Mouse (Mus musculus): ENCODE results near the gene Mfap5.
A peak's percentile ranks its signal among the peaks of the same experiment; 100 is the strongest.
"Not testable (repeated sequence)": the region's sequence is repeated elsewhere in the genome, so short reads cannot be mapped to it uniquely, and the experiment has no call there.

Gene Mfap5

DNA sequence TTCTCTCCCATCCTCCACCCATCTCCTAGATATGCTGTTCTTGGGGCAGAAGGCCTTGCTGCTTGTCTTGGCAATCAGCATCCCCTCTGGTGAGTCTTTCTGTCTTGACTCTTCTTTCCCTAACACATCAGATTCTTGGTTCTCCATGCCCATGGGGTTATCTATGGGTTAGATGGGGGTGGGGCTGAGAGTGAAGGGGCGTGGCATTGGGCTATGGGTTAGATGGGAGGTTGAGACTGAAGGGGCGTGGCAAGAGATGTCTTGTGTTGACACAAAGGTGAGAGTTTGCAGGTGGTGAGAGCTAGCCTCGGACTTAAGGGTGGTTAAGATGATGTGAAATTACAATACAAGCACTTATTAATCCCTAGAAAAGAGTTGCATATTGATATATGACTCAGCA is 8.7 kb downstream of the Mfap5 start:
- no peak for DNase-seq

DNA sequence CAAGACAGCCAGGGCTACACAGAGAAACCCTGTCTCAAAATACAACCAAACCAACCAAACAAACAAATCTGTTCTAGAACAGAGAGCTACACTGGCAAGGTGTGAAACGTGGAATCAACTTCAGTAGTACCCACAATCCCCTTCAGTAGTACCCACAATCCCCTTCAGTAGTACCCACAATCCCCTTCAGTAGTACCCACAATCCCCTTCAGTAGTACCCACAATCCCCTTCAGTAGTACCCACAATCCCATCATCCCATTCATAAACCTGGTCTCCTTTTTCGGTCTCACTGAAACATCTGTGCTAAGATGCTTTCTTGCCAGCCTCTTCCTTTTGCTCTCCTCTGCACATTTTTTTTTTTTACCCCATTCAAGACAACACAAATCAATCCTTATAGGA is 10.1 kb downstream of the Mfap5 start:
- DNase-seq, result not testable (repeated sequence)

DNA sequence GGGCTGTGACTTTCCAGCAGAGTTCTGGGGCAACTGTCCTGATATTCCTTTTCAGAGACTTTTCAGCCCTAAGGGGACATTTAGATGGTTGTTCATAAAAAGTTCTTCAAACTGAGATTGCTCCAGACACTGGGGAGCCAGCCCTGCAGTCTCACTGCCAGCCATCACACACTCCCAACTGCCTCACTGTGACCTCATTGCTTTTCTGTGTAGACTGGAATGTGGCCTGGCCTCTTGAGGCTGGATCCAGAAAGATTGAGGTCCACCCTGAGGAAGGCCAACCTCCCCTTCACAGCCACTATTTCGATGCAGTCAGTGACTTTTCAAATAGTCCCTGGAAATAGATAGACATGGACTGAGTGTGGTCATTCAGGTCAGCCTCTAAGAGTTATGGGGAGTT is 12.0 kb downstream of the Mfap5 start:
- no peak for DNase-seq

DNA sequence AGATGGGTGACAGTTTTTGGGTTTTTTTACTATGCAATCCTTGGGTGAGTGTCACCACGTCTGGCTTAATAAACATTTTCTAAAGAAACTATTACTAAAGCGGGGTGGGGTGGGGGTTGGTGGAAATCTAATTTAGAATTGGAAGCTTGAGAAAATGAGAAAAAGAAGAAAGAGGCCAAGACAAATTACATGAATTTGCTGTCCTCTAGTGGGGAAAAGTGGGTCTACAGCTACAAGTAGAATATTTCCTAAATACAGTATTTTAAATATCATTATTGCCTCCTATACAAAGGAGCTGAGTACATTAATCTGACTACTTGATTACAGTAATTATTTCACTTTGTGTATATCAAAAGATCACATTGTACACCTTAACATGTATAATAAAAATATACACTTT is 13.7 kb downstream of the Mfap5 start:
- no peak for DNase-seq

- no peak for DNase-seq
Measured at GRCm38 (mm10) chr6:122522595-122522994, 16.9 kb downstream of the Mfap5 start.

GRCm38 (mm10) chr6:122523289-122523688 is 17.6 kb downstream of the Mfap5 start:
- DNase-seq, result no peak

DNA sequence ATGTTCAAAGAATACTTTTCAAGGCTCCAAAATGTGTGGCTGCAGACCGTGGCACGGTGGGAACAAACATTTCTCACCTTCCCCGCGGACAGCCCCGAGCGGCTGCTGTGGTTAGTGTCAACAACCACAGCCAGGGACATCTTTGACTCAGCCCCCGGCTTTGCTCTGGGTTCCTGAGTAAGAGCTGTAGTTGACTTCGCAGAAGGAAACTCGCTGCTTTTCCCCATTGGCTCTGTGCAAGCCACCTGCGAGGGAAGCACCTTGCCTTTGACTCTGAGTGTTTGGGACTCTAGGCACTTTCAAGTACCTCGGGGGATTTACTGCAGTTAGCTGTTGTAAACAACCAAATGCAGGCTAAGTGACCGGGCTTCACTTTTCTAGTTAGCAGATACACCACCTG is 22.0 kb downstream of the Mfap5 start:
- DNase-seq, result peak; percentile 25 to 28

- DNase-seq, result no peak
Measured at GRCm38 (mm10) chr6:122528136-122528535, 22.5 kb downstream of the Mfap5 start.

DNA sequence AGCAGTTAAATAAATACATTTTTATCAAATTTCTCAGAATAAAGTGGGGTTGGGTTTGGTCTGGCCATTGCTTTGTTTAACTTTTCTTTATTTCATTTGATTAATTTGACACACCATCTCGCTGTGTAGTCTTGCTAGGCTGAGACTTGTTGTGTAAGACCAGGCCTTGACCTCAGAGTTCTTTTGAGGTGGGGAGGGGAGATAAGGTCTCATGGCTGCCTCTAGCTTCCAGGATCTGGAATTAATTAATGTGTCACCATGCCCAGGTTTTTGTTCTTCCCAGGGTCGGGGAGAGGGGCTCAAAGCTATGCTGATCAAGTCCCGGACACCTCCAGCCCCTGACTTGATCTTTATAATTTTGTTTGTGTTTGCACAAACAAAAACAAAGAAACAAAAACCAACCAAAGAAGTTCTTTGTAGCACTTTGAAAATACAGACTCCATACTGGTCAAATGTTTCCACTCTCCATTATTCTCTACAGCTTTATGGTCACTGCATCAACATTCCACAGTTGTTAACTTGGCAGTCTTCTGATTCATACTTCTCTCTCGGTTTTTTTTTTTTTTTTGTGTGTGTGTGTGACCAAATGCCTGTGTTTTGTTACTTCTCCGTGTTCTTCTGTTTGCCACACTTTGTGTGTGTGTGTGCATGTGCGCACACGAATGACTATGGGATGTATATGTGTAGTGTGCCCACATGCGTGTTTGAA is 26.0 kb downstream of the Mfap5 start:
- DNase-seq, result no peak

- DNase-seq, result peak; percentile 46 to 57
Measured at GRCm38 (mm10) chr6:122532883-122533302, 27.2 kb downstream of the Mfap5 start.

DNA sequence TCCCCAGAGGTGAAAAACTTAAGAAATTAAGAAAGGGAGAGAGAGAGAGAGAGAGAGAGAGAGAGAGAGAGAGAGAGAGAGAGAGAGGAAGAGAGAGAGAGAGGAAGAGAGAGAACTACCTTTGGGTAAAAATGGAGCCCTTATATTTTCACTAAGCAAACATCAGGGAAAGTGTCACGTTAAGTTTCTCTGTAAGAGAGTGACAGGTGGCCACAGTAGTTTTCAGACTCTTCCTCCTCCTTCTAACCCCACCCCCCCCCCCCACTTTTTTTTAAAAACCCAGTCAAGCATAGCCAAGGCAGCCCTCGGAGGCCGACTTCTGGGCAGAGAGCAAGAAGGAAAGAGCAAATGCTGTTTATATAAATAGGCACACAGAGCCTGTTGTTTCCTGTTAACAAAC is 28.4 kb downstream of the Mfap5 start:
- DNase-seq, result peak in 1 of 2 experiments; percentile 17

DNA sequence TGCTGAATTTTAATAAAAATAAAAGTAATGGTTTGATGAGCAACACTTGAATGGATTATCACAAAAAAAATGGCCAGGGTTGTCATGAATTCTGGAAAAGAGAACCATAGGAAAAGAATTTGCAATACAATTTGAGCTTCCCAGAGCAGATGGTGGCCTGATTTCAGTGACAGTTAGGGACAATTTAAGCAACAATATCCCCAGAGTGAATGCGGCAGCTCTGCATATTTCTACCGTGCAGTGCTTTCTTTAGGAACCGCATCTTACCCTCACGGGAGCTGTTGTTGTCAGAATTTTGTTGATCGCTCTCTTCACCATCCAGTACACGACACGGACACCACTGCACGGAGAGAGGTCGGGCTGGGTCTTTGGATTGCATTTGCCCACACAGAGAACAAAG is 33.9 kb downstream of the Mfap5 start:
- no peak for DNase-seq

DNA sequence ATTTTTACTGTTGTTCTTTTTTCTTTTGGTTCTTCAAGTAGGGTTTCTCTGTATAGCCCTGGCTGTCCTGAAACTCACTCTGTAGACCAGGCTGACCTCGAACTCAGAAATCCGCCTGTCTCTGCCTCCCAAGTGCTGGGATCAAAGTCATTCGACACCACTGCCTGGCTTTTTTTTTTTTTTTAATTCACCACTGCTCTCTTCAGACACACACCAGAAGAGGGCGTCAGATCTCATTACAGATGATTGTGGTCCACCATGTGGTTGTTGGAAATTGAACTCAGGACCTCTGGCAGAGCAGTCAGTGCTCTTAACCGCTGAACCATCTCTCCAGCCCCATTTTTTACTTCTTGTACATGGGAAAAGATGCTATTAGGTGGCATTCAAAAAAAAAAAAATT is 36.8 kb downstream of the Mfap5 start:
- not testable (repeated sequence) for DNase-seq

DNA sequence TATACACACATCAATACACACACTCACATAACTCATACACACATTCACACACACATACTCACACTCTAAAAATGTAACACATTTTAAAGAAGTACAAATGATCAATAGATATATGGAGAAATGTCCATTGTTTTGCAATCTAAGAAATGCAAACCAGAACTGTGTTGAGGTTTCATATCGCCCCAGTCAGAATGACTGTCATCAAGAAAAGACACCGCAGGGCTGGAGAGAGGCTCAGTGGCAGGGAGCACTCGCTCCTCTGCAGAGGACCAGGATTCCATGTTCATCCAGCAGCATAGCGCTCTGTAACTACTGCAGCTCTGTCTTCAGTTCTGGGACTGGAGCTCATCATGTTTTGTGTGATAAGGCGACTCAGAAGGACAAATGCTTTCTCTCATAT is 37.9 kb downstream of the Mfap5 start:
- DNase-seq, result no peak

DNA sequence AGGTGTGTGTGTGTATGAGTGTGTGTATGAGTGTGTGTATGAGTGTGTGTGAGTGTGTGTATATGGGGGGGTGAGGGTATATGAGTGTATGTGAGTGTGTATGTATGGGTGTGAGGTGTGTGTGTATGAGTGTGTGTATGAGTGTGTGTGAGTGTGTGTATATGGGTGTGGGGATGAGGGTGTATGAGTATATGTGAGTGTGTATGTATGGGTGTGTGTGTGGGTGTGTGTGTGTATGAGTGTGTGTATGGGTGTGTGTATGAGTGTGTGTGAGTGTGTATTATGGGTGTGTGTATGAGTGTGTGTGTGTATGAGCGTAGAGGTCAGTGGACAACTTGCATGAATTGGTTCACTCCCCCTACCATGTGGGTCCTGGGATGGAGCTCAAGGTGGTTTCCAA is 39.0 kb downstream of the Mfap5 start:
- DNase-seq, result no peak

- no peak for DNase-seq
Measured at GRCm38 (mm10) chr6:122545289-122545882, 39.7 kb downstream of the Mfap5 start.

DNA sequence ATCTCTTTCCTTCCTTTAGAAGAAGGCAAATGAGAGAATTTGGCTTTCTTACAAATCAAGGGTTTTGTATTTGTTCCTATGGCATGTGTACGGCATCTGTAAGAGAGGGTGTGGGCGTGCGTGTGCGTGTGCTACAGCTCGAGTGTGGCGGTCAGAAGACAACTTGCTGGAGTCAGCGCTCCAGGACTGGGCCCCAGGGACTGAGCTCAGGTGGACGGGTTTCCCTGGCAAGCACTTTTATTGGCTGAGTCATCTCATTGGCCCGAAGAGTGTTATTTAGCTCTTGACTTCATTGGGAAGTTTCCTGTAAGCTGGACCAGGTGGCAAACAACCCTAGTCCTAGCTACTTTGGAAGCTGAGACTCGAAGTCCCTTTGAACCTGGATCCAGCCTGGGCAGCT is 40.3 kb downstream of the Mfap5 start:
- DNase-seq, result no peak

GRCm38 (mm10) chr6:122553606-122554005 is 48.0 kb downstream of the Mfap5 start, which contains the start of gene Aicda:
Aicda (plus strand) TSS chr6:122553801.
- no peak for DNase-seq

- DNase-seq, result no peak
Measured at GRCm38 (mm10) chr6:122554102-122554501, 48.5 kb downstream of the Mfap5 start.

- DNase-seq, result no peak
Measured at GRCm38 (mm10) chr6:122555266-122555665, 49.6 kb downstream of the Mfap5 start.

- DNase-seq, result peak; percentile 83 to 84
Measured at GRCm38 (mm10) chr6:122556959-122557561, 51.4 kb downstream of the Mfap5 start.

DNA sequence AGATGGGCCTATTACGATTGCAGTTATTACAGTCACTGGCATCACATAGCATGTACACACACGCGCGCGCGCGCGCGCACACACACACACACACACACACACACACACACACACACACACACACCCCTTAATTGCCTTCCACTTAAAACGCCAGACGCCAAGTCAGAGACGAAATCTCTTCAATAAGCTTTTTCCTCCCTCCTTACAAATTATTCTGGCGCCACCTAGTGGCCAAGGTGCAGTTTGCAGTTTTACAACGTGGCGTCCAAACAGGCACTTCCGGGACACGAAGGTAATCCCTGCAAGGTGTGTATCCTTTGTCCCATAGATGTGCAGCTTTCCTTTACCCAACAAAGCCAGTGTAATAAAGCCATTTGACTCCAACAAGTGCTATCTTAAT is 54.8 kb downstream of the Mfap5 start:
- peak; percentile 87 for DNase-seq

- no peak for DNase-seq
Measured at GRCm38 (mm10) chr6:122561005-122561404, 55.4 kb downstream of the Mfap5 start.

- peak; percentile 68 to 73 for DNase-seq
Measured at GRCm38 (mm10) chr6:122562463-122562862, 56.8 kb downstream of the Mfap5 start.

All from B cell, adult 2 months (primary cell).